Mouse (Mus musculus) urinary bladder, postnatal 36 days (tissue): ENCODE data around the gene Pcsk5.
A peak's percentile ranks its signal among the peaks of the same experiment; 100 is the strongest.

Experiments
- DNase-seq, 2 experiments: peaks; one replicate each; pipeline ENCODE4 v3.0.0; 2022; ENCODE audit warnings: low spot score in 2 of 2, mixed read lengths in 1 of 2

The Pcsk5 gene

DNA sequence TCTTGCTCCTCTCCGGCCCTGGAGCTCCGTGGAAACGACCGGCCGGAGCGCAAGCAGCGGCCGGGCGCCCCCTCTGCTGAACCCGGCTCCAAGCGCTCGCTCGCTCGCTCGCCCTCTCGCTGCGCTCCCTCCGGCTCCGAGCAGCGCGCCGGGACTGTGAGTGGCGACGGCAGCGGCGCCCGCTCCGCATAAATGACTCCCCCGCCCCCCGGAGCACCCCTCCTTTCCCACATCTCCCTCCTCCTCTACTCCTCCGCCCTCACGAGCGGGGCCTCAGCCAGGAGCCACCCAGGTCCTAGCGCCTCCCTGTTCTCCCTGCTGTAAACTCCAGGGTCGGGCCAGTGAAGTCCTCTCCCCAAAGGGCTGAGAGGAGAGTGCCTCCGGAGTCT is at the start of gene Pcsk5:
Pcsk5 (minus strand) TSS at position 162 of the 389 bp plus-strand sequence.
- DNase-seq: peak; percentile 65 to 87

DNA sequence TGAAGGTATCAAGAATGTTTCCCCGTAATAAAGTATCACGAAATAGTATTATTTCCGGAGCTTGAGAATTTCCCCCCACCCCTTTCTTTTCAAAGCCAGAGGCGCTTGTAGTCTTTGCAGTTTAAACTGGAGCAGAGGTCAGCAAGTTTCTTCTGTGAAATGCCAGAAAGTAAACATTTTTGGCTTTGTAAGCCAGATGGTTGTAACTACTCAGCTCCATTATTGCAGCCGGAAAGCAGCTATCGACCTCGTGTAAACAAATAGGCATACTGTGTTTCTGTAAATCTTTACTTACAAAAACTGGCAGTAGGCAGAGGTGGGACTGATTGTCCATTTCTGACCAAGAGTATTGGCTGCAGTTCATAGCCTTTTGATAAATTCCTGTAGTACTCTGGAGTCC is 38.4 kb upstream of the Pcsk5 start:
- DNase-seq: no peak

DNA sequence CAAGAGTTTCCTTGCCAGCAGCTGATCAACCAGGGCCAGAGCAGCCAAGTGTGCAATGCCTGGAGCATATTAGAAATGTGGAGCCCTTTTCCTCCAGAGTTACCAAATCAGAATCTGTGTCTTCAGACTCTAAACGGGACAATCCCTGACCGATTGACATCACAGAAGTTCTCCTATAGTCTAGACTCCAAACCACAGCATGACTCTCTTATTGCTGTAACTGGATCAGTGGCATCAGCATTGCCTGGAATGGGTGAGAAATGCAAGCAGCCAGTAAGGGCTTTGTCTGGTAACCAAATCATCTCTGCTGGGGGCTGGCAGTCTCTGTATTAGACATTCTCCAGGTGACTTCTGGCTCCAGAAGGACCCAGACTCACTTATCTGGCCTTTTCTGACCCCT is 37.0 kb upstream of the Pcsk5 start:
- no peak for DNase-seq

DNA sequence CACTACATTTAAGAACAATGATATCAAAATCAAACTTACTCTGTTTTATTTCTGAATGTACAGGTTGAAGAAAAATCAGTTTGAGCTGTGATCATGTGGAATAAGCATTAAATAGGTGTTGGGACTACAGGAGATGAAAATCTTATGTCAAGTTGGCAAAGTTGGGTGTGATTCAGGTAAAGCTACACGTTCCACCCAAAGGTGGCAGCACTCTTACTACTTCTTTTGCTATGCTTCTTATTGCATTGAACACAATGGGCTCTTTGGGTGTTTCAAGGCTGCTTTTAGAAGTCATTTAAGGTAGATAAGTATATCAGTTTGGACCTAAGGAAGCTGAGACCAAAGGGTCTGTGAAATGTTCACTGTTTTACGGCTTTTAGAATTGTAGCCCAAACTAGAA is 36.3 kb upstream of the Pcsk5 start:
- no peak for DNase-seq

DNA sequence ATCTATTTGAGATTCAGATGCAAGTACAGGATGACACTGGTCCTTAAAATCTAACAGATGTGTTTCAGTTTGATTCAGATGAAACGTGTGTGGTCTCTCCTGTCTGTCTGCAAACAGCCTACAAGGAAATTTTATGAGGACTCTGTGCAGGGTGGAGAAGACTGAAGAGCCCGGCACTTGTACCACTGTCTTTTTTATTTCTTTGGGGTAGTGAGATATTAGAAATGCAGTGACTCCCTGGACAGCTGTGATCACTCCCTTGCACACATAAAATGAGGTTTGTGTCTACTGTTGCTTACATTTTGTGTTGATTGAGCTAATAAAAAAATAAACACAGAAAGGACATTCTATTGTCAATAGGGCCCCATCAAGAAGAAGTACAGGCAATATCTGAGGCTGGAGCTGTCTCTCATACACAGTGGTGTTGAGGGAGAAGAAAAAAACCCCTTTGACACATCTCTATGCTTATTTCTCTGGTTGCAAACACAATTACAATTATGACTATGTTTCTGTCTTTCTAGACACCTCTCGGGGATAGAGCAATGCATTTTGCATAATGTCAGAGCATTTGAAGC is 29.0 kb upstream of the Pcsk5 start:
- DNase-seq: no peak

DNA sequence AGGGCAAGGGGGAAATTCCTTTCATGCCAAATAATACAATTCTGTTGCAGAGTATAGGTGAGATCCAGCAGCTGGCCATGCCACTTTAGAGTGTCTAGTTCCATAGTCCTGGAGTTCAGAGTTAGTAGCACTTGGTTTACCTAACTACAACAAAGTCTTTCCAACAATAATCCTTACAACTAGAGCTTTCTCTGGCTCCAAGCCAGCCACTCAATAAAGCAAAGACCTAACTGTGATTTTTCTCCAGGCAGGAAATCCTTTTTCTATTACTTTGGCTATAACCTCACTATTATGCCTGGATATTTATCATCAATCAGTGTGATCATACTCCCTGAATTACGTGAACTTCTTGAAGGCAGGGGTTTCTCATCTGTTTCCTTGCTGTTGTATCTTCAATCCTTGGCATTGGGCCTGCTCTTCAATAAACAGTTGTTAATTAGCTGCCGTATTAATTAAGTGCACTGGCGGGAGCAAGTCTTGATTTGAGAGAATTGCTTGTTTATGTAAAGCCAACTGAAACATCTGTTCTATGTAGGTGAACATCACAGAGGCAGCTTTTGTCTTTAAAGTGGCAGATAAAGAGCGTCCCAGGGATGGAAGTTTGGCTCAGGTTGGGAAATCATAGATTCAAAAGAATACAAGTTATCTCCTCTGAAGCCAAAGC is 23.1 kb upstream of the Pcsk5 start:
- DNase-seq: no peak

DNA sequence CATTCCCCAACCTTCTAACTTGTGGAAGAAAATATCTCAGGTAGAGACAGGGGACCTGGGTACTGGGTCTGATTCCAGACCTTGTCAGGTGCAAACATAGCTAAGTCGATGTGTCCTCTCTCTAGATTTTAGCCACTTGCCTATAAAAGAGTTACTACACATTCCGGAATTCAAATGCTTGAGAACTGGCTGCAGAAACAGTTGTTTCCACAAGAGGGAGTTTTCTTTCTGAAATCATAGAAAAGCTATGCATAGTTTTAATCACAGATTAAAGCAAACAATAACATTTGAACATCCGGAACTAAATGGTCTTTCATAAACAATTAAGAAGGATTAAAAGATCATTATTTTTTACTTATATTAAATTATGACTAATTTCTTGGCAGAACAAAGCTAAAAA is 19.3 kb upstream of the Pcsk5 start:
- no peak for DNase-seq

DNA sequence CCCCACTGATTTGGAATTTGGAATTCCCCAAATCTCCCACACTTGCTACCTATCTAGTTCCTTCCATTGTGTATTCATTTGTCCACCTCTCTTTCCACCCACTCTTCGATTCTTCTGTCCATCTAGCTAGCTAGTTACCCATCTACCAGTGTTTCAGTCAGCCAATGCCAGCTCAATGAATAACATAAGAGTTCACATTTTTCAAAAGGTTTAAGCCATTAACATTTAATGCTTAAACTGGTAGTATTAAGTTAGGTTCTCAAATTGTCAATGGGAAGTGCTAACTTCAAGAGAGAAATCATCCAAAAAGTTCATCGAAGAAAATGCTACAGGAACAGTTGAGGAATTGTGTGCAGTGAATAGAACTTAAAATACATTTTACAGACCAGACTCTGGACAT is 11.0 kb upstream of the Pcsk5 start:
- DNase-seq: no peak

DNA sequence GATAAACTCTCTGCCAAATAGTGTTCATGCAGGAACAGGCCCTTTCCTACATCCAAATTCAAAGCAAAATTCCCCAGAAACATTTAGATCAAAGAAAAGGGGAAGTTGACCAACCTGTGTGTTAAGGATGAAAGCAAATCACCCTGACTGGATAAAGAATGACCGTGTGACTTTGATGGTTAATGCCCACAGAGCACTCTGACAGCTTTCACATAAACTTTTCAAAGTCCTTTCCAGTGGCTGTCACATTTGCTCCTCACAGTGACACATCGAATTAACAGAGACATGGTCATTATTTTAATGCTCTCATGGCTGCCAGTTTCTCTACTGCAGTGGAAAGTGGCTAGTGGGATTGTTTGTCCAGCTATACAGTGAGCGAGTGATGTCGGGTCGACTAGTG is 8.5 kb upstream of the Pcsk5 start:
- DNase-seq: no peak

DNA sequence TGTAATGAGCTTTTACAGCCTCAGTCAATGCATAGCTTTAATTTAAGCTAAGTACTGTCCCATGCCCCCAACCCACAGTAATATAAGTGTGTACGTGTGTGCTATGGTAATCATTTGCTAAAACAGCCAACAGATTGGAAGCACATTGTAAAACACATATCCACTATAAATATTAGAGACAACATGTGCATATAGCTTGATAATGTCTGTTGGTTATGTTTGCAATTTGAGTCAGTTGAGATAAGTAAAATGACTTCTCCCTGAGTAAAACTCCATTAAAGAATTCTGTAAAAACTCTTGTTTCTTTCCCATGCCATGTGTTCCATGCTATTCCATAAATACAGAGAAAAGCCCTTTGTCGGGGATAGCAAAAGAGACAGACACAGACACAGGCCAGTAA is 4.2 kb upstream of the Pcsk5 start:
- DNase-seq: no peak

DNA sequence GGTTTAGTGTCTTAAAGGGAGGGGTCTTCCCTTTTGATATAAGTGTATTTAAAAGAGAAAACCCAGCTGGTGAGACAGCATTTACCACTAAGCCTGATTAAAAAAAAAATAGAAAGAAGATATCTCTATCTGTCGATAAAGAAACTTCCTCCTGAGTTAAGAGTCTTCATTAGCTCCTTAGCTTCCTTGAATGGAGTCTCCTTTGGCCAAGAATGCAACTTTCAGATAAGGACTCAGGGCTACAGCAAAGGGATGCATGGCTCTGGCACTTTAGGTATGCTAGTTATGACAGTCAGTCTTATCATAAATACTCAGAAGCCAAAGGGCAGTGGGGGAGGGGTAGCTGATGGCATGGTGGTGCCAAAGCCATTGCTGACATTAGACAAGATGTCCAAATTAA is 2.4 kb upstream of the Pcsk5 start:
- no peak for DNase-seq

DNA sequence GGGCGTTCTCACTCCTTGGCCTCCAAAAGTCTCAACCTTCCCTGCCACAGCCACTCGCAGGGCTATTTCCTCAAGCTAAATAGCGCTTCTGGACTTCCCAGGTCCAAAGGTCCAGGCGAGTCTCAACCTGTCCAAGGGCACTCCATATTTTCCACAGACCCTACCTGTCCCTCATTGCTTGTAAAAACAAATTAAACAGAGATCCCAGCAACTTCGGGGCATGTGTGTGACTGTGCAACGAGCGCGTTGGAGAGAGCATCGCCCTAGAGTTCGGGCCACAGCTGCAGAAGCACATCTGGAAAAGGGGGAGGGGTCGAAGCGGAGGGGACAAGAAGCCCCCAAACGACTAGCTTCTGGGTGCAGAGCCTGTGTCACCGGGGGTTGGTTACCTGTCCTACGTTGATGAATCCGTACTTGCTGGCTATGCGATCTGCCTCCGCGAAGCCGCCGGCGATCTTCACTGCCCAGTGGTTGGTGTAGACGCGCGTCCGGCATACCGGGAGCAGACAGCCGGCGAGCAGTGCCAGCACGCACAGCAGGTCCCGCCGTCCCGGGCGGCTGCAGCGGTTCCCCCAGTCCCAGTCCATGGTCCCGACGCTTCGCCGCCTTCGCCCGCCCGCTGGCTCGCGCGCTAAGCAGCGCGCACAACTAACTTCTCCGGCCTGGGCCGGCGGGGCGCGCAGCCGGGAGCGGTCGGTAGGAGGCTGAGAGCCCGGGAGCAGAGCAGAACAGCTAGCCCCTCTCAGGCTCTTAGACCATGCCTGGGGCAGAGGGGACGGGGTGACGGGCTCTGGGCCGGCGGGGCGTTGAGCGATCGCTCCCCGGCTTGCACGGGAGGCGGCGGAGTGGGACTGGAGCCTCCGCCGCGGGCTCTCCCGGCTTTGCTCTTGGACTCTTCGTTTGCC is 614 bp downstream of the Pcsk5 start:
- peak; percentile 21 to 30 for DNase-seq

DNA sequence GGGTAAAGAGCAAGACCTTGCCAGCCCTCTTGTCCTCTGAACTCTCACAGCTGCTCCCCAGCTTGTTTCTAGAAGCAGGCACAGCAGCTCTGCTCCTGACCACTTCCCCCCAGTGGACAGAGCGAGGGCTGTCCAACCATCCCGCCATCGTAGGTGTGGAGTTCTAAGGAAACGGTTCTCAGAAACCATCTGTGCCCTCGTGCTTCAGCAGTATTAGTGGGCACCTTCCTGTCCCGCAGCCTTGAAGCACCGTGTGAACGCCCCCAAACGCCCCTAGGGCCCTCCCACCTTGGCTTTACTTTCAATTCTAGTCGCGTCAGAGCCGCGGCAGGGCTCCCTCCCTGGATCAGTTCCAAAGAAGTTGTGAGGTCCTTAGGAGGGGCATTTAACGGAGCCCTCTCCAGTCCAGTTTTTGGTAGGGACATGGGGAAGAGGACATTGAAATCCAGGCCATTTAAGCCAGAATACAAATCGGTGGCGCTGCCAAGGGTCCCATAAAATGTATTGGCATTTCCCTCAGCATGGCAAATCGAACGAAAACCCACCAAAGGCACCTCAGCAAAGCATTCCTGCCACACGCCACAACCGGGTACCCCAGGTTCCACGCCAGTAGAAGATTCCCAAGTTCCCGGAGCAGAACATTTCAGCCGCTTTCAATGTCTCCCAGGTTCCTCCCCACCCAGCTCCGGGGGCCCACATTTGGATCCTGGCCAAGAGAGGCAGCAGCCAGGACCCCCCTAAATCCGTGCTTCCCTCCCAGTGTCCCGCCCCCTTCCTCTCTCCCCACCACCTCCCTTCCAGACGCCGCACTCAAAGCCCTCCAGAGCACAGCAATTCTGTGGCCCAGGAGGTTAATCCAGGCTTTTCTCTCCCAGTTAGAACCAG is 1.5 kb downstream of the Pcsk5 start:
- DNase-seq: peak in 1 of 2 experiments; percentile 9

DNA sequence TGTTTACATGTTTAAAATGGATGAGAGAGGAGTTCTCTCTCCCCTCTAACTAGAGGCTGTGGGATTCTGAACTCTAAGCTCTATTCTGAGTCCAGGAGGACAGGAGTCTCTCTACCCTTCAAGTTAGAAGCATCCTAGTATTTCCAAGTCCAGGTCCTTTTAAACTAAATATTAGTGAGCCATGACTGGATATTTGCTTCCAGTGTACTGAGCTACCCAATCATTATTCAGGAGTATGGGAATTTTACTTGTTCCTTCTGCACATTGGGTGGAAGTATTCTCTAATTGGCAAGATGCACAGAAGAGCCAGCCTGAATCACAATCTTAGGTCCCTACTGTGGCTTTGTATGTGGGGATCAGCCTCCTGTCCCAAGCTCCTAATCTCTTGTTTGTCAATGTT is 2.5 kb downstream of the Pcsk5 start:
- DNase-seq: no peak

DNA sequence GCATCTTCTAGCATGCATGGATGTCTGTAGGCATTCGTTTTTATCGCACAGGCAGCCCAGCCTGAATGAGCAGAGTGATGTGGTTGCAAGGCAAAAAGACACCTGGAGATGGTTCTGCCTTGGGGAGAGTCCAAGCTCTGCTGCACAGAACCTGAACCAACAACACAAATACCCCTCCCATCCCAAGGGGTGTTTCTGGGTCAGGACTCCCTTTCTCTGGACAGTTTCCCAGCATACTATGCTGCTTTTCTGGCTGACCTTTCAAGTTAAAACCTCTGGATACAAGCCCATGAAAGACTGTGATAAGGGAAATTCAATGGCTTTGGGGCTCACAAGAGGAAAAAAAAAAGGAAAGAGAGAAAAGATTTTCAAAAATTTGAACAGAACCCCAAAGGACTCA is 6.1 kb downstream of the Pcsk5 start:
- DNase-seq: no peak

DNA sequence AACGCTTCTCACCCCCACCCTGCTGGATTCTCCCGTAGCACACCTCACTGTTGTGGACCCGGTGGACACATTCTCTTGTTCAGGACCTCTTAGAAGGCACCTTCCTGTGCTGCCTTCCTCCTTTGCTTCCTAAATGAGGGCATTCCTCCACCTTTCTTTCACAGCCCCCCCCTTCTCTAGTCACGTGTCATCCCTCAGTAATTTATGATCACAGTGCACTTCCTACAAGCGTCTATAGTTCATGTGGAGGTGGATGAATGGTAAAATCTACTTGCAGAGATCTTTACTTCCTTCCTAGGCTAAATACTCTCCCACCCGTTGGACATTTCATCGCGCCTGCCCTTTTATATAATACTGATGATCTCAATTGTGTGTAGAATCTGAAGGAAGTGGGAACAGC is 9.0 kb downstream of the Pcsk5 start:
- no peak for DNase-seq

DNA sequence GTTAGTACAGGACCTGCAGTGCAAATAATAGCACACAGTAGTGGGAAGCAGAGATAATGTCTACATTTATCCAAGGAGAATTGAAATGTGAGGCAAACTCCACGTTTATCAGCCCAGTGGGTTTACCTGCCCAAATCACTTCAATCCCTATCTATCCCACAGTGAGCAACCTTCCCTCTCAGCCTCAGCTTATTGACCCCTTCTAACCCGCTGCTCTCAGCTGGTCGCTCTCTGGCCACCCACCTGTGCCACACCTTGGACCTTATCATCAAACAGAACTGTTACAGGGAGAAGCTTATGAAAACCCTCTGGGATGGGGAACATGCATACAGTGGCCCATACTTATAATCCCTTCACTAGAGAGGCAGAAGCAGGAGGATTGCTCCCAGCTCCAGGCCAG is 10.7 kb downstream of the Pcsk5 start:
- no peak for DNase-seq

DNA sequence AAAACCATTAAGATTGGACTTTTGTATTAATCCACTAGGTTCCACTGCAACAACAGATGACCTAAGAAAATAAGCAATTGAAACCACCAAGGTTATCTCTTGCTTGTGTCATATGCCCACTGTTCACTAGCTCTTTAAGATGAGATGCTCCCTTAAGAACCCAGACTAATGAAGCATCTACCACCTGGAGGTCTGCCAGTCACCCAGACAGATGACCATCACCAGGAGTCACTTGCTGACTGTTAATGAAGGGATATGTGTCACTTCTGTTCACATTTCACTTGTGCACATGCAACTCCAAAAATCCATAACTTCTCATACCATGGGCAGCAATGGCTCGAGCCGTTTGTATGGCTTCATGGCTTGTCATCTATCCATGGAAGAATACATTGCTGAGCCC is 17.4 kb downstream of the Pcsk5 start:
- no peak for DNase-seq

DNA sequence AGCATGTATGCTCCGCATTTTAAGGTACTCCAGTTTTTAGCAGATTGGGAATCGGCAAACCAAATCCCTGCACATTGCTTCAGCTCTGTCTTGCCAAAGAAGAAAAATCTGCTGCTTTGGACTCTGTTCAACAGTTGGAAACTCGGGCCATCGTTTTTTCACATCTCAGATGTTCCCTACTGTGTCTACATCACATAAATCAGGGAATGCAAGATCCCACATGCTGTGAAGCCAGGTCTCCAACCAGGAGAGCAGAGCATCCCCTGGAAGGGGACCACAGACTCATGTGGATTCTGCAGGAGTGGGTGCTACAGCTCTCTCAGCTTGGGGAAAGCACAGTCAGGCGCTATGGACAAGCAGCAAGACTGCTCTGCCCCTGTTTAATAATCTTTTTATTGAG is 18.4 kb downstream of the Pcsk5 start:
- DNase-seq: no peak

DNA sequence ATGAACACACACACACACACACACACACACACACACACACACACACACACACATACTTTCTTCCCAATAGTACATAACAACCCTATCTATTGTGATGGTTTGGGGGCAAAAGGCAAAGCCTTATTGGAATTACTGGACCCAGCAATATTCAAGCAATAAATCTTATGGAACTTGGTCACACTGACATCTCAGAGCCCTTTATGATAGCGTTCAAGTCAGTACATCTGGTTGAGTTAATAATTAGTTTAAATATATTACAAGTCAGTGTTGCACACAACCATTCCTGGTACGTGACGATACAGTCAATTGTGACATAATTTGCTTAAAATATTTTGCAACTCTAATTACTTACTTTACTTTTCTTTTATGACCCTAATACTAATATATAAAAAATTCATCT is 22.4 kb downstream of the Pcsk5 start:
- no peak for DNase-seq

DNA sequence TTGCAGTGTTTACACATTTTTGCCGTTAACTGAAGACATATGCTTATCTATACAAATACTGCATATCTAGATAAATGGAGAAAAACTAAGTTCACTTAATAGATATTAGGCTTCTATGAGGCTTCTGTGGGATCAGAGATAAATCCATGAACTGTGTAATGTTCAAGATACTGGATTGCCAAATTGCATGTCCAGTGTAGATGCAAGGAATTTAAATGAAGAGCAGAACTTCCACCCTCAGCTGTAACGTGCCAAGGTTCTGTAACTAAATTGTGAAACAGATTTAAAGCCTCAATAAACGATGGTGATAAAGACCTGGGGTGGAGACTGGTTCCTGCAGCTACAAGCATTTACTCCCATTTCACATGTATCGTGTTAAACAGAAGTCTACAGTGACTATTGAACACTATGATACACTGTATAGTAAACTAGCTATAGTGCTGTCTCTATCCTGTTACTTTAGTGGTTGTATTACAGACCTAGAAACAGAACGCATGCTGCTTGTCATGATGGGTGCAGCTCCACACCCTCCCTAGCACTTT is 23.9 kb downstream of the Pcsk5 start:
- no peak for DNase-seq

DNA sequence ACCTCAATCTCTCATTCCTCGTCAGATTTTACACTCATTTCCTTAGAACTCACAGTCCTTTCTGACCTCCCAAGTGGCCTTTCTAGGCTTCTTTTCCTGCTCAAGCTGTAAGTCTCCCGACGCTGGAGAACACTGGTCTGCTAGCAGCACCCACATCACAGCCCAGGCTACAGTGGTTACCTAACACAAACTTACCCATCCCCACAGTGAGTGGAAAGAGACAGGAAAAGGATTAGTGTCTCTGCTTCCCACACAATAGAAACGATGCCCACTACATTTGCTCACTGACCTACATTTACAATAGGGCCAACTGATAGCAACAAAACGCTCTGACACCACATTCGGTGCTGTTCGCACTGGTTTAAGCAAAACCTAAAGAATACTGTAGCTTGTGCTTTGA is 24.8 kb downstream of the Pcsk5 start:
- no peak for DNase-seq
